Mouse (Mus musculus) kidney, adult 2 months (tissue): ENCODE measurements at regions not wholly inside any gene's neighbourhood (a gene's known extent, or its start where the extent isn't known, plus 50 kb on each side); places are given as distances from the start of the nearest gene placed in this dataset.

ENCODE experiments used
- CTCF ChIP-seq: fragments of 200-500 bp; conservative IDR thresholded peaks from 2 replicates; pipeline ENCODE4 v1.5.1; 2011; ENCODE audit warnings: low read depth, mild to moderate bottlenecking, control low read depth, low read length, moderate library complexity, mixed read lengths; ENCODE audit not compliant: insufficient read depth, insufficient read length
- POLR2A ChIP-seq: fragments of 200-500 bp; IDR thresholded peaks from one replicate; pipeline ENCODE4 v1.6.1; 2011; ENCODE audit warnings: low read depth, low read length, control low read depth

DNA sequence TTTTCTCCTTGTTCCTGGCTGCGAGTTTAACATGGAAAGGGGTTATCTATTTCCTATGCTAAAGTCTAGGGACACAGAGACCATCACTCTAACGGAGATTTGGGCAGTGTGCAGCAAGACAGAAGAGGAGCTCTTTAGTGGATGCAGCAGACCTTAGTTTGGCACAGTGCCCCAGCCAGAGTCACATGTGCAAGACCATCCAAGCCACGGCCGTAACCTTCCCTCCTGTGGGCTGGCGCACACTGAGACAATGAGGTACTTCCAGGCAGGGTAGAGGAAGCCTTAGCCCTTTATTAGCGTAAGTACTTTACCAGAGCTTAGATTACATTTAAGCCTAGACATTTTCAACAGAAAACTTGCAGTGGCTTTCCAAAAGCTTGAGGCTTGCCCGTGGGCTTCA is 336.4 kb downstream of the Nuak1 start:
- TF ChIP-seq CTCF (no peak), POLR2A (no peak)
